Mouse (Mus musculus) E14TG2a.4 (cell line): Measurements from ENCODE around the gene Slc44a4.

Experiments used
- CTCF ChIP-seq: conservative IDR thresholded peaks from 2 replicates; pipeline ENCODE4 v1.5.1; 2014; ENCODE audit warnings: low read length
- NANOG ChIP-seq: IDR thresholded peaks from 2 replicates; pipeline ENCODE4 v1.6.1; 2014; ENCODE audit warnings: borderline replicate concordance, low read length, mixed read lengths
- POU5F1 ChIP-seq: IDR thresholded peaks from 2 replicates; pipeline ENCODE4 v1.6.1; 2014; ENCODE audit warnings: low read length, borderline replicate concordance

DNA sequence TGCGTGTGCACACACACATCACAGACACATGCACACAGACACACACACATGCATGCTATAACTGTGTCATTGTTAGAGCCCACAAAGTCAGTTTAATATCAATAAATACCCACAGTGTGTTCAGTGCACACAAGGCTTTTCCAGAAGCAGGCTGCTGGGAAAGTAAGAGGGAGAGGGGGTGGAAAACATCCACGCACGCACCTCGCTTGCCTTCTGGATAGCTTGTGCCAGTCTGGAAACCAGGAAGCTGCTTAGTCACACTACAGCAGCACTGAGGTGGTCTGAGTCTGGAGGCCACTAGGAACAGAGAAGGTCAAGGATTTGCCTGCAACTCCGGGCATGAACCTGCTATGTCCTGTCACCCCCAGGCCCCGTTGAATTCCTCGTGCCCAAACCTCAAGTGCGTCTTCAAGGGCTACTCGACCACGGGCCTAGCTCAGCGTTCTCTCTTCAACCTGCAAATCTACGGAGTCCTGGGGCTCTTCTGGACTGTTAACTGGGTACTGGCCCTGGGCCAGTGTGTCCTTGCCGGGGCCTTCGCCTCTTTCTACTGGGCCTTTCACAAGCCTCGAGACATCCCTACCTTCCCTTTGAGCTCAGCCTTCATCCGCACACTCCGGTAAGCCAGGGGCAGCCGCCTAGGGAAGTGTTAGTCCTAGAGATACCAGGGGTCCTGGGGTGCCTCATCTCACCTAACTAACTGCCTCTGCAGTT is 13.2 kb downstream of the Slc44a4 start:
- TF ChIP-seq CTCF (no peak), NANOG (no peak), POU5F1 (no peak)
